Mouse (Mus musculus) MEL (cell line): ENCODE data around the gene Prkd1. TPM values are rescaled to one million over a fixed set of nuclear protein-coding genes. Genes with fewer than 3 reads are reported as not detected.

Source experiments
- DNase-seq: peaks from one replicate; pipeline ENCODE4 v3.0.0; 2011; ENCODE audit warnings: low read depth, low spot score
- H3K27ac ChIP-seq: 2 replicates; pipeline ENCODE4 v1.5.1; 2012; ENCODE audit warnings: low read depth, mild to moderate bottlenecking, control low read depth, low read length, moderate library complexity; ENCODE audit not compliant: control insufficient read depth
- H3K27me3 ChIP-seq, 2 experiments: fragments of 150-350 bp in 1 of 2; sonication (generic) in 1 of 2; 2 replicates each; pipeline ENCODE4 v1.6.1; 2012; ENCODE audit warnings: low read length in 2 of 2, mild to moderate bottlenecking in 2 of 2, improper control_type of control experiment in 1 of 2, moderate library complexity in 1 of 2; ENCODE audit not compliant: insufficient read depth in 2 of 2, control insufficient read depth in 1 of 2
- H3K36me3 ChIP-seq, 2 experiments: 2 replicates each; pipeline ENCODE4 v1.6.1; 2012 to 2014; ENCODE audit warnings: low read length in 2 of 2, improper control_type of control experiment in 1 of 2, inconsistent platforms in 1 of 2, mild to moderate bottlenecking in 1 of 2; ENCODE audit not compliant: insufficient read depth in 2 of 2, control insufficient read depth in 1 of 2
- H3K4me1 ChIP-seq, 2 experiments: fragments of 150-350 bp in 1 of 2; sonication (generic) in 1 of 2; 2 replicates each; pipeline ENCODE4 v1.6.1; 2012; ENCODE audit warnings: low read length in 2 of 2, improper control_type of control experiment in 1 of 2, mild to moderate bottlenecking in 1 of 2; ENCODE audit not compliant: insufficient read depth in 2 of 2, control insufficient read depth in 1 of 2
- H3K4me3 ChIP-seq, 2 experiments: fragments of 150-350 bp in 1 of 2; sonication (generic) in 1 of 2; 2 replicates each; pipeline ENCODE4 v1.5.1; 2012; ENCODE audit warnings: low read depth in 2 of 2, low read length in 2 of 2, mild to moderate bottlenecking in 2 of 2, moderate library complexity in 2 of 2, control low read depth in 1 of 2, improper control_type of control experiment in 1 of 2; ENCODE audit not compliant: control insufficient read depth in 1 of 2, insufficient read depth in 1 of 2
- H3K79me2 ChIP-seq: 2 replicates; pipeline ENCODE4 v1.6.1; 2012; ENCODE audit warnings: mild to moderate bottlenecking, low read length, moderate library complexity; ENCODE audit not compliant: control insufficient read depth, poor library complexity, insufficient read depth
- H3K9ac ChIP-seq: 2 replicates; pipeline ENCODE4 v1.6.1; 2012; ENCODE audit warnings: low read depth, mild to moderate bottlenecking, control low read depth, low read length, moderate library complexity; ENCODE audit not compliant: control insufficient read depth, poor library complexity, severe bottlenecking
- H3K9me3 ChIP-seq: fragments of 150-350 bp; sonication (generic); replicated peaks from 2 replicates; pipeline ENCODE4 v1.6.1; 2012; ENCODE audit warnings: mild to moderate bottlenecking, low read length, improper control_type of control experiment, moderate library complexity; ENCODE audit not compliant: insufficient read depth
- BHLHE40 ChIP-seq: IDR thresholded peaks from 2 replicates; pipeline ENCODE4 v1.6.1; 2012; ENCODE audit warnings: low read depth, mild to moderate bottlenecking, inconsistent platforms, low read length, improper control_type of control experiment, borderline replicate concordance
- CHD1 ChIP-seq: IDR thresholded peaks from 2 replicates; pipeline ENCODE4 v1.6.1; 2012; ENCODE audit warnings: low read depth, mild to moderate bottlenecking, inconsistent platforms, low read length, improper control_type of control experiment
- CHD2 ChIP-seq: IDR thresholded peaks from 2 replicates; pipeline ENCODE4 v1.6.1; 2011; ENCODE audit warnings: low read length, improper control_type of control experiment
- ELF1 ChIP-seq: IDR thresholded peaks from 2 replicates; pipeline ENCODE4 v1.6.1; 2014; ENCODE audit warnings: low read depth, mild to moderate bottlenecking, inconsistent platforms, low read length, improper control_type of control experiment, moderate library complexity
- EP300 ChIP-seq, 2 experiments: IDR thresholded peaks; 2 replicates each; pipeline ENCODE4 v1.6.1; 2011; ENCODE audit warnings: improper control_type of control experiment in 2 of 2, low read length in 2 of 2, low read depth in 1 of 2, mild to moderate bottlenecking in 1 of 2
- ETS1 ChIP-seq: IDR thresholded peaks from 2 replicates; pipeline ENCODE4 v1.6.1; 2012; ENCODE audit warnings: low read depth, mild to moderate bottlenecking, inconsistent platforms, low read length, improper control_type of control experiment, moderate library complexity
- MAFK ChIP-seq: IDR thresholded peaks from 2 replicates; pipeline ENCODE4 v1.6.1; 2011; ENCODE audit warnings: low read depth, mild to moderate bottlenecking, low read length, improper control_type of control experiment, borderline replicate concordance
- MAX ChIP-seq: IDR thresholded peaks from 2 replicates; pipeline ENCODE4 v1.6.1; 2011; ENCODE audit warnings: low read length, improper control_type of control experiment
- MYB ChIP-seq: IDR thresholded peaks from 2 replicates; pipeline ENCODE4 v1.6.1; 2011; ENCODE audit warnings: mild to moderate bottlenecking, low read depth, low read length, improper control_type of control experiment
- NELFE ChIP-seq: IDR thresholded peaks from 2 replicates; pipeline ENCODE4 v1.6.1; 2011; ENCODE audit warnings: low read depth, low read length, improper control_type of control experiment
- POLR2A ChIP-seq, 2 experiments: IDR thresholded peaks; 2 replicates each; pipeline ENCODE4 v1.6.1; 2011 to 2012; ENCODE audit warnings: low read length in 2 of 2, mild to moderate bottlenecking in 2 of 2, control low read depth in 1 of 2, improper control_type of control experiment in 1 of 2, low read depth in 1 of 2, moderate library complexity in 1 of 2; ENCODE audit not compliant: control insufficient read depth in 1 of 2, insufficient read depth in 1 of 2, poor library complexity in 1 of 2
- POLR2AphosphoS2 ChIP-seq: IDR thresholded peaks from 2 replicates; pipeline ENCODE4 v1.6.1; 2011; ENCODE audit warnings: low read length, improper control_type of control experiment
- RAD21 ChIP-seq: IDR thresholded peaks from 2 replicates; pipeline ENCODE4 v1.6.1; 2011; ENCODE audit warnings: mild to moderate bottlenecking, low read depth, low read length, improper control_type of control experiment
- RCOR1 ChIP-seq: IDR thresholded peaks from 2 replicates; pipeline ENCODE4 v1.6.1; 2012; ENCODE audit warnings: low read depth, mild to moderate bottlenecking, inconsistent platforms, low read length, improper control_type of control experiment
- SMC3 ChIP-seq: IDR thresholded peaks from 2 replicates; pipeline ENCODE4 v1.6.1; 2011; ENCODE audit warnings: low read depth, low read length, improper control_type of control experiment
- TAL1 ChIP-seq: IDR thresholded peaks from 2 replicates; pipeline ENCODE4 v1.6.1; 2012; ENCODE audit warnings: mild to moderate bottlenecking, inconsistent platforms, low read length, moderate library complexity, mixed read lengths
- TBP ChIP-seq: IDR thresholded peaks from 2 replicates; pipeline ENCODE4 v1.8.0; 2011; ENCODE audit warnings: low read depth, low read length, improper control_type of control experiment
- TCF12 ChIP-seq: IDR thresholded peaks from 2 replicates; pipeline ENCODE4 v1.6.1; 2014; ENCODE audit warnings: low read depth, mild to moderate bottlenecking, inconsistent platforms, low read length, improper control_type of control experiment, moderate library complexity
- UBTF ChIP-seq: IDR thresholded peaks from 2 replicates; pipeline ENCODE4 v1.6.1; 2012; ENCODE audit warnings: low read depth, mild to moderate bottlenecking, inconsistent platforms, low read length, improper control_type of control experiment, moderate library complexity, borderline replicate concordance; ENCODE audit not compliant: insufficient read depth
- ZC3H11A ChIP-seq: IDR thresholded peaks from 2 replicates; pipeline ENCODE4 v1.6.1; 2012; ENCODE audit warnings: low read depth, mild to moderate bottlenecking, inconsistent platforms, low read length, improper control_type of control experiment
- ZKSCAN1 ChIP-seq: IDR thresholded peaks from 2 replicates; pipeline ENCODE4 v1.6.1; 2012; ENCODE audit warnings: low read depth, mild to moderate bottlenecking, inconsistent platforms, low read length, improper control_type of control experiment, moderate library complexity
- ZNF384 ChIP-seq: IDR thresholded peaks from 2 replicates; pipeline ENCODE4 v1.6.1; 2012; ENCODE audit warnings: low read depth, mild to moderate bottlenecking, inconsistent platforms, low read length, improper control_type of control experiment
- polyA plus RNA-seq, 2 experiments: library from polyadenylated mRNA; stranded (reverse) in 1 of 2; unstranded in 1 of 2; fragments of >175 nt in 1 of 2; fragments of >200 nt in 1 of 2; gene quantifications; 2 replicates each; pipeline versions ENCODE4 v1.2.1 to v1.2.4; 2012; ENCODE audit warnings: low replicate concordance in 2 of 2, low read depth in 1 of 2; ENCODE audit not compliant: insufficient read length in 2 of 2, insufficient read depth in 1 of 2, missing spikeins in 1 of 2
- total RNA-seq: library from RNA; depleted of rRNA; stranded (reverse); fragments of 300-350 nt; gene quantifications from 2 replicates; pipeline ENCODE4 v1.2.3, GENCODE M21; 2012

Prkd1 gene
- total and polyA plus RNA-seq, 3 experiments, result not detected

GRCm38 (mm10) chr12:50540793-50541192, 108.1 kb downstream of the Prkd1 start:
- Histone ChIP-seq H3K27me3 (no peaks in the 10 kb centered on the region; a peak in 1 of 4 replicates), H3K79me2 (no peaks in the 10 kb centered on the region), H3K27ac (no peak overlapping the region), H3K4me1 (no peaks in the 10 kb centered on the region), H3K9ac (no peak overlapping the region), H3K9me3 (no peaks in the 10 kb centered on the region), H3K4me3 (no peak overlapping the region), H3K36me3 (no peaks in the 10 kb centered on the region)
- TF ChIP-seq RCOR1, result no peak
- no peak for TF ChIP-seq CHD1
- no peak for TF ChIP-seq BHLHE40
- TF ChIP-seq CHD2, result no peak
- TF ChIP-seq MAFK, result no peak
- no peak for TF ChIP-seq ZC3H11A
- TF ChIP-seq TAL1, result no peak
- TF ChIP-seq ELF1, result no peak
- no peak for TF ChIP-seq ZKSCAN1
- no peak for TF ChIP-seq NELFE
- TF ChIP-seq EP300 (IDR thresholded peaks at IDR 0.05; ENCODE audit: low read depth in 1 of 2, low read length in 2 of 2), result no peak
- TF ChIP-seq ZNF384, result no peak
- TF ChIP-seq TCF12, result no peak
- no peak for TF ChIP-seq POLR2AphosphoS2
- no peak for TF ChIP-seq RAD21
- no peak for TF ChIP-seq POLR2A (IDR thresholded peaks at IDR 0.05; ENCODE audit: control insufficient read depth in 1 of 2, insufficient read depth in 1 of 2, low read depth in 1 of 2, low read length in 2 of 2, poor library complexity in 1 of 2)
- TF ChIP-seq TBP, result no peak
- DNase-seq, result no peak

- no peaks in the 10 kb centered on the region for H3K79me2 ChIP-seq
- H3K9ac ChIP-seq, result no peak overlapping the region
- H3K36me3 ChIP-seq, result no peaks in the 10 kb centered on the region
- no peak overlapping the region for H3K4me3 ChIP-seq
- H3K4me1 ChIP-seq, result no peaks in the 10 kb centered on the region
- no peaks in the 10 kb centered on the region for H3K9me3 ChIP-seq
- DNase-seq, result no peak
- no peak overlapping the region for H3K27ac ChIP-seq
- TF ChIP-seq POLR2AphosphoS2, result no peak
- TF ChIP-seq MYB, result no peak
- no peak for TF ChIP-seq ETS1
- no peak for TF ChIP-seq TAL1
- TF ChIP-seq TBP, result no peak
- TF ChIP-seq SMC3, result no peak
- TF ChIP-seq UBTF, result no peak
- TF ChIP-seq TCF12, result no peak
- TF ChIP-seq RAD21, result no peak
- TF ChIP-seq ELF1, result no peak
- no peak for TF ChIP-seq NELFE
- TF ChIP-seq MAX, result no peak
- no peak for TF ChIP-seq BHLHE40
- no peak for TF ChIP-seq EP300 (IDR thresholded peaks at IDR 0.05; ENCODE audit: low read depth in 1 of 2, low read length in 2 of 2)
- no peaks in the 10 kb centered on the region for H3K27me3 ChIP-seq
Measured at GRCm38 (mm10) chr12:50538296-50538965, 110.5 kb downstream of the Prkd1 start.
